Mouse (Mus musculus) gastrocnemius, postnatal 36 days (tissue): ENCODE measurements around the gene Derl2. TPM values are rescaled to one million over a fixed set of nuclear protein-coding genes. Genes with fewer than 3 reads are reported as not detected.
A peak's percentile ranks its signal among the peaks of the same experiment; 100 is the strongest.

Experiments used
- DNase-seq, 2 experiments: peaks; one replicate each; pipeline ENCODE4 v3.0.0; 2022
- intact Hi-C: fragments of 180-260 bp; cut with DNase I; formaldehyde crosslinking; loops from one replicate; pipeline ENCODE4 v1.15.1; 2025
- total RNA-seq, 2 experiments: library from RNA; stranded (reverse); gene quantifications; 2 replicates each; pipeline ENCODE4 v1.2.3; 2021

Gene Derl2
- total RNA-seq, 2 experiments from 2014 or later: 11.7 to 12.6 TPM

DNA sequence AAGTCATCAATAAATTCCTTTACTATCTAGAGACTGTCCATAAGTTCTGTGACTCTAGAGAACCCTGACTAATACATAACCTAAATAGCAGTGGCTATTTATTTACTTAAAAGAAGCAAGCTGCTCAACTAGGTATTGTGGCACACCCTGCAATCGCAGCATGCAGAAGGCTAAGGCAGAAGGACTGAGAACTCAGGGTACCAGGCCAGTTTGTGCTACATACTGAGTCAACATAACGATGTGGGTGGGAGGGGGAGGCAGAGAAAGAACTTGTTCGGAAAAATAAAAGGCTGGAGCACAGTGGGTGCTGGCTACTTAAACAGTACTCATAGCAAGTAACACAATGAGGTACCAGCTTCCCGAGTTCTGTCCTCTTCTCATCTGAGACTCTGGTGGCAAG, 18.5 kb downstream of the Derl2 start:
- DNase-seq: no peak
- intact Hi-C loops: no loop called here

DNA sequence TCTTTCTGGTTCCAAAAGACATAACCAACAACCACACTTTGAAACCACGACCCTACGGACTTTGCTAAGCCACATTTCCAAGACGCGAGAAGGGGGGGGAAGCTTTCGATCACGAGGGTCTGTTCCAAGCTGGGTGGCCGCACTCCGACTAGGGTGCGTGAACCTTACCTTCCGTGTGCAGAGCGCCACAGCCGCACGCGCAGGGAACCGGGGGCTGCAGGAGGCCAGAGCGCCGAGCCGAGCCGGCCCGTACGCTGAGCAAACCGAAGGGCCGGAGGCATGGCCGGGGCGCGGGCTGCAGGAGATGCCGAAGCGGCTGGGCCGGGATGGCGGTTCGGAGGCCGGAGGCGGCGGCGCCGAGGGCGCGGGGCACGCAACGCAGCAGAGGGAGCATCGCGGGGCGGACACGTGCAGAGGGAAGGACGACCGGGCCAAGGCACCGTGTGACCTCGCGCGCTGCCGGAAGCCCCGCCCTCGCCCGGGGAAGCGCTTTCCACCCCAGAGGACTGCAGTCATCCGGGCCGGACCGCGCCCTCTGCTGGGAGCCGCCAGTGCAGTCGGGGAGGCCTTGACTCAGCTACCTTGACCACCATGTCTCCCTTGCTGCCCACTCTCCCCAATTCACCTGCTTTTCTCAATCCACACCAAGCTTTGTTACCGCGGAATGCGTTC, 36.9 kb downstream of the Derl2 start, which contains the start of gene C1qbp:
Gene C1qbp, minus strand, starts transcription at position 470 of the 672 bp plus-strand sequence.
- peak; percentile 93 to 94 for DNase-seq
- intact Hi-C loops: no loop called here

DNA sequence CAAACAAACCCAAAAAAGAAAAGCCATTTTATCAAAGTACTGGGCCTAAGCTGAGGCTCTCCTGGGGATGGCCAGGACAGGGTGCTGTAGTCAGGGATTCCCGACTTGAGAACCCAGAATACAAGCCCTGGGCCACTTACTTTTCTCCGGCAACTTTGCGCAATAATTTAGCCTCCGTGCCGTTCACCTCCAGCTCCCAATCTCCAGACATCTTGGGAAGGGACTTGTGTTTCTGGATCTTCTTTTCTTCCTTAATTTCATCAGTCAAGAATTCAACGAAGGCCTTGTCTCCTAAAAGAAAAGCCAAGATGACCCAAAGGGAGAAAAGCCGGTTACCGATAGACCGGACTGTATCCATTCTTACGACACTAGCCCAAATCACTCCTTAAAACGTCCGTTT, 37.6 kb downstream of the Derl2 start:
- intact Hi-C loops: no loop called here
- DNase-seq: no peak

DNA sequence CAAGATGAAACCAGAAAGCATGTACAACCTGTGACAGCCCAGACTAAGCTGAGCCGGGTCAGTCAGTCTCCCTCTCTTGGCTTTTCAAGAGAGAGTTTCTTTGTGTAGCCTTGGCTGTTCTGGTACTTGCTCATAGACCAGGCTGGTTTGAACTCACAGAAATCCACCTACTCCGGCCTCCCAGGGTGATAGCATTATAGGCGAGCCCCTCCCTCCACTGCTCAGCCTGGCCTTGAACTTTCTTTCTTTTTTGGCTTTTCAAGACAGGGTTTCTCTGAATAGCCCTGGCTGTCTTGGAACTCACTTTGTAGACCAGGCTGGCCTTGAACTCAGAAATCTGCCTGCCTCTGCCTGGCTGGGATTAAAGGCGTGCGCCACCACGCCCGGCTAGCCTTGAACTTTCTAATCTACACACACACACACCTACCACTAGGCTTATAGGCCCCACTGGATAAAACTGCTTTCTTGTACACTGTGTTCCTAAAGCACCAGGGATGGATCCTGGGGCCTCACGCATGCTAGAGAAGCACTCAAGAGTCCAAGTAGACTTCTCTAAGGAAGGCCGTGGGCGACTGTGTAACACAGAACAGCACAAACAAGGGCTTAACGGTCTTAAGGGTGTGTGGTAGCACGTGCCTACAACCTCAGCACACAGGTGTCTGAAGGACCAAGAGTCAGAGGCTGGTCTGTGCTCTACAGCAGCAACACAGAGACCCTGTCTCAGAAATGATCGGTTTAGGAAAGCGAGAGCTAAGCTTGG, 38.7 kb downstream of the Derl2 start:
- DNase-seq: no peak
- intact Hi-C loops: no loop called here

DNA sequence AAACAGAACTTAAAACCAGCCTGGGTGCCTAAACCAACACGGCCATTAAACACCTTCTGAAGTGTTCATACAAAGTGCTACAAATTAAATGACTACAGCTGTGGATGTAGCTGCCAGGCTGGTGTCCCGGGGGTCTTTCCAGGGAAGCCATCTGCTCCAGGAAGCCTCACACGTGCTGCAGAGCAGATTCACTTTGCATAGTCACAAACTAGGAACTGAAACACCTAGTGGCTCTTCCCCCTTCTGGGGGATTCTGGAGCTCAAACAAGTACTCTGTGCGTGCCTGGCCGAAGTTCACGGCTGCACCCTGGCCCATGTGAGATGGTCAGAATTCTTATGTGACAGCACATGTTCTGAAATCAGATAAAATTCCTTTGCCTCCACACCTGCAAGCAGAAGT, 39.4 kb downstream of the Derl2 start:
- intact Hi-C loops: no loop called here
- DNase-seq: no peak

DNA sequence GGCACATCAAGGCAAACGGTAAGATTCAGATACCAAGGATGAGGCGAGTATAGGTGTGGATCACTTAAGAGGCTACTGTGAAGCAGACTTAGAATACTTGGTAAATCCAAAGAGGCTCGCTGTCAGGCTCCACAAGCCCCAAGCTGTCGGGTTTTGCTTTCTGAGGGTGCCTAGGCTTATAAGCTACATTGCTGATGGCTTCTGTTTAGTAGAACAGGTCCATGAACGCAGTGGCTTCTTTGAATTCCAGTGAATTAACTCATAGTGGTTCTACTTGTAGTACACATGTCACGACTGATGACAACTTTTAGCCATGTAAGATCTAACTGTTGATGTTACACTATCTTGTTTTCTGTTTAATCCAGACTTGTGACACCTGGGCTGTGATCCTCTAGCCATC, 42.3 kb downstream of the Derl2 start:
- intact Hi-C loops: no loop called here
- DNase-seq: no peak

DNA sequence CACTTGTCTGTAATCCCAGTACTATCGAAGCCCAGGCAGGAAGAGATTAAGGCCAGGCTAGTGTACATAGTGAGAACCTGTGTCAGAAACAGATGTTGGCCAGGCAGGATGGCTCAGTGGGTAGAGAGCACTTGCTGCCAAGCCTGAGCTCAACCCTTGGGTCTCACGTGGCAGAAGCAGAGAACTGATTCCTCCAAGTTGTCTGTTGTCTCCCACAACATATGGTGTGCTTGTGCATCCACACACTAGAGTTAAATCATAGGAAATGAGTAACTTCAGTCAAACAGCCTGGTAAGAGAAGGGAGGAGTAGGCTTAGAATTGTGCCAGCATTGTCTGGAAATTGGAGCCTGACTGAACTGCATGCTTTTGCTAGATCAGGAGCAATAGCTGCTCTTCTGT, 44.4 kb downstream of the Derl2 start:
- intact Hi-C loops: no loop called here
- no peak for DNase-seq

DNA sequence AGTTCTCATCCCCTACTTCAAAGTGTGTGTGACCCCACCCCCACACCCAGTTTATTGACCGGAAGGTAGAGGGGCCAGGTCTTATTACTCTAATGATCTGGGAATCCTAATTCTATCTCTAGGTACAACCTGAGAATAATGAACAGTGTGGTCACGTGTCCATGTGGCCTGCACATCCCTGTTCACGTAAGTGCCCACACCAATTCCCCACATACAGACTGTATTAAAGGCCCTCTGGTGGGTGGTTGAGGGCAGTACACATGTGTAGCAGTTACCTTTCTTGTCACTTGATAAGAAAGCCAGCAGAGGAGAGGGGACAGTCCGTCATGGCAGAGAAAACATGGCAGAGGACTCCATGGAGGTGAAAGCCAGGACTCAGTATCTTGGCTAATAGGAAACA, 45.7 kb downstream of the Derl2 start:
- DNase-seq: no peak
- intact Hi-C loops: no loop called here

DNA sequence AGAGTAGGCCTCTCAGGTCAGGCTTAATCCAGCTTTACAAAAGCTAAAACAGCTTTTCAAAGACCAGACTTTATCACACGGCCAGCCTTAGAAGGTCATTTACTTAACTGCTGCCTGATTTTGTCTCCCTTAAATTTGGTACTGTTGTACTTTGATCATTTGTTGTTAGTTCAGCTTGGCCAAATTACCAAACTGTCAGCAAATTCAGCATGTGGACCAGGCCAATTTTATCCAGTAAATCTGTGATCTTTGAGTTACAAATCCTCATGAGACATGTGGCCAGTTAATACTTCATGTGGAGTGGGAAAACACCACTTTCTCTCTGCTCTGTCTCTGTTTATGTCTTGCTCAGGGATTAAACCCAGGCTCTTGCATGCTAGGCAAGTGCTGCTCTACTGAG, 47.1 kb downstream of the Derl2 start:
- no peak for DNase-seq
- intact Hi-C loops: no loop called here

DNA sequence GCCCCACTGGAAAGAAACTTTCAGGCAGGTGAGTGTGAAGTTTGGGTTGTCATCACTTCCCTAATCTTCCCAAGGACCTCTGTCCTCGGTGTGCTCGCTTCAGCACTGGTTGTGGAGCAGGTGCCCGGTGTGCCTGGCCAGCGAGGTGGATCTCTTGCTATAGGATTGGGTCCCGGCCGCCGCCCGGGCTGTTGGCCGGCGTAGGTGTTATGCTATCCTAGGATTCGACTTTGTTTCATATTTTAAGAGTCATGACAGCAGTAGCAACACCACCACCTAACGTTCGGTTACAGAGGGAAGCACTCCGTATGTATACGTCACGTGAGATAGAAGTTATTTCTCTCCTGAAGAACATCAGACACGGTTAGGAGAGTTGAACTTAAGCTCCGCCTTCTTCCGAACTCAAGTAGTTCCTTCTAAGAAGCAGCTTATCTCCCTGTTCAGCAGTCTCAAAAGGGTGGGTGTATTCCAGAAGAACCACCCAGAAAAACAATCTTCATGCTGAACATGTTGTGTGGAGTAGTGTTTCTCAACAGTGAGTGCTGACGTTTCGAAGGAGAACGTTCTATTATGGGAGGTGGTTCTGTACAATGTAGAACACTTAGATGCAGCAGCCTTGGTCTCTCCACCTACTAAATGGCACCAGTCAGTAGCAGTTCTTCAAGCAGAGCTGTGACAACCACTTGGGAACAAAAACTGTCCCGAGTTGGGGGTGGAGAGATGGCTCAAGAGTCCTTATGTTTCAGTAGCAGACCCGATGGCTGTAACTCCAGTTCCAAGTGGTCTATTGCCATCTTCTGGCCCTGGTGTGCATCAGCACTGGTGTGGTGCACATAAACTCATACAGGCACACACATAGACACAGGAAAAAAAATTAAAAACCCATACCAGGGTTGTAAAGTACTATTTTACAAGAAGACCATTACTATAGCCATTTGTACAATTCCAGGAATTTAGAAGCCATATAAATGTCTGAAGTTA, 48.8 kb downstream of the Derl2 start:
- intact Hi-C loops: no loop called here

DNA sequence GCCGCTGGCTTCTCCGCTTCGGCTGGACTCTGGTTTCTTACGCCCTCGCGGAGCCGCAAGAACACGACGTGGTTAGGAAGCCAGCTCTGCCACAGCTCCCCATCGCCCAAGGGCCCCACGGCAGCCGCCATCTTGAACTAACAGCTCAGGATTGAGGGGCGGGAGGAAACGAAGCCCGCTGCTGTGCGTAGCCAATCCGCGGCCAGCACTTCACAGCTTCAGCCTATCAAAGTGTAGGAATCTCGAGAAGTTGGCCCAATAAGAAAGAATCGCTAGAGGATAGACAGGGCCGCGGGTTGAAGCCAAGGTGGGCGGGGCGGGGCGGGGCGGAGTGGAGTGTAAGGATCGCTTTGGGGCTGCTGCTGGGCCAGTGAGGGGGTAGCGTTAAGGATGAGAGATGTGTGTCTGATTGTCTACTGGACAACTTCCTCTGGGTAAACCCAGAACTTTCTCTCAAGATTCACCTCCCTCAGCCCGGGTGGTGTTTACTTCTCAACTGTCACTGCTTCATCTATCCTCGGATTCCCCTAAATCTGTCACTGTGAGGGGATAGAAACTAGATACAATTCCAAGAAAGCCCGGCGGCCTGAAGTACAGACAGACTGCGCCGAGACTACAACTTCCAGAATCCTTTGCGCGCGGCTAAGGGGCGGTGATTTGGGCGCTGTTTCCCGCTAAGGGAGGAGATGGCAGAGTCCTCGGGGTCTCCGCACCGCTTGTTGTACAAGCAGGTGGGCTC, 49.7 kb downstream of the Derl2 start, which contains the start of the genes Nup88 and Rpain:
Gene Nup88, minus strand, starts transcription at position 153 of the 739 bp plus-strand sequence.
Gene Rpain, plus strand, starts transcription at position 393 of the 739 bp plus-strand sequence.
- intact Hi-C loops: no loop called here
- DNase-seq: peak; percentile 85 to 87

More for the DNA sequence above, 48.8 kb downstream of the Derl2 start:
- DNase-seq: no peak

DNA sequence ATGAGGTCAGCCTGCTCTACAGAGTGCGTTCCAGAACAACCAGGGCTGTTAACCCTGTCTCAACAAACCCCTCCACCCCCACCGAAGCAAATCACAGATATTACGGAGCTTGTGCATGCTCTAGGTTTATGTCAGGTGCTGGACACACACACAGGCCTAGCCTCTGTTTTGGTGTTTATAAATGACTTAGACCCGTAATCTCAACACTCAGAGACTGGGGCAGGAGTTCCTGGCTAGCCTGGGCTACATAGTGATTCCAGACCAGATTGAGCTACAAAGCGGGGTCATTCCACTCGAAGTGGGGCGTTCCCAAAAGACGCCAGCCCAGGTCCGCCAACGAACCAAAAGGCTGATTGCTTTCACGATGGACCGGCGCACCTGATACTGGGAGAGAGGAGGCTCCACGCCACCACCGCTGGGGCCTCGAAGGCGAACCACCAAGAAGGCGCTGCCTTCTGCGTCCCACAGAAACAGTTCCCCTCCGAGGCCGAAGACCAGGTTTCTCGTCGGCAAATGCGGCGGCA, 50.3 kb downstream of the Derl2 start:
- no peak for DNase-seq
- intact Hi-C loops: no loop called here

DNA sequence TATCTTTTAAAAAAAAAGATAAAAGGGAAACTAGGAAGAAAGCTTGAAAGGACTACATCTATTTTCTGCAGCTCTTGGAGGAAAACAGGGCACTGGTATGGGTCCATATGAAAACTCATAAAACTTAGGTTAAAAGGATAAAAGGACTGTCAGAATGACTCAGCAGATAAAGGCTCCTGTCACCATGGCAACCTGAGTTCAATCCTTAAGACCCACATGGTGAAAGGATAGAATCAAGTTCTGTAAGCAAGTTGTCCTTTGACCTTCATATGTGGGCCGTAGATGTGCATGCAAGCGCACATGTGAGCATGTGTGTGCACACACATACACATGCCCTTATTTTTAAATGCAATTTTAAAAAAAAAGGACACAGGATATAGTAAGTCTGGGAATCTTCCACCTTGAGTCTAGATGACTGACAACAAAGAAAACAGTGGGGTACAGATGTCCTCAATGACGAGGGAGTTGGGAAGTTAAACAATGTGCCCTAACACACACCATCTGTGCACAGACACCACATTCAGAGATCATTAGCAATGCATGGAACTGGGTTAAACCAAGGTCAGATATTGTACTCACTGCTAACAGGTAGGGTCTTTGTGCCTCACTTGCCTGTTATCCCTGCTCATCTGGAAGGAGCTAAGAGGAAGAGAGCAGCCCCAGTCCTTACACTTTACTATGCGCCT, 55.3 kb downstream of the Derl2 start:
- DNase-seq: no peak
- intact Hi-C loops: no loop called here

DNA sequence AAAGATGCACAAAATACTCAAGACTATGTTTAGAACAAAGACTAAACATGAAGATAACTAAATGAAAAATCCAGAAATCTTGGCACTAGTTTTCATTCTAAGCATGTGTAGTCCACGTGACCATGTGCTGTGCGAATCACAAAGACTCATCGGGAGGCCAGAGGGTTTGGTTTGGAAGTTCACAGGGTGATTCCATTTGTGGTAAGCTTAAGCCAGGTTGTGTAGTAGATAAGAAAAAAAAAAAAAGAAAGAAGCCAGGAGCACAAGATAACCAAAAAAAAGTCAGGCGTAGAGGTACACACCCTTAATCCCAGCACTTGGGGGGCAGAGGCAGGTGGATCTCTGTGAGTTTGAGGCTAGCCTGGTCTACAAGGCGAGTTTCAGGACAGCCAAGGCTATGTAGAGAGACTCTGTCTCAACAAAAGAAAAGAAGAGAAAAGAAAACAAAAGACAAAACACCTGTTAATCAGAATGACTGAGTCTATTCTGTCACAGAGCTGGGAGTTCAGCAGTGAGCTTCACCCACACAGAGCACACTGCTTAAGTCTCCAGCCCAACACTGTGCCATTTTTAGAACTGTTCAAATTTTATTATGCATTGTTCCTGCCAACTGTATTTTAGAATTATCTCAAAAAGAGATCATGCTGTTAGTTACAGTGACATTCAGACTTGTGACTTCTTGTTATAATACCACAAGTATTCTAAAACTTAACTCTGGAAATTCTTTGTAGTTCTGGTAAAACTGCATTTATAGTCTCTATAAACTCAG, 58.7 kb downstream of the Derl2 start:
- no peak for DNase-seq
- intact Hi-C loops: no loop called here
